Mouse (Mus musculus): ENCODE measurements around the gene Myh14. TPM values are rescaled to one million over a fixed set of nuclear protein-coding genes. Genes with fewer than 3 reads are reported as not detected.

Gene Myh14
- total RNA-seq, 1 experiment: 7.0 TPM

GRCm38 (mm10) chr7:44701921-44702320 is 31.3 kb upstream of the Myh14 start:
- no peaks in the 10 kb centered on the region for H3K9me3 ChIP-seq (ENCODE audit: control insufficient read depth, insufficient read depth, low read depth, low read length)
- no peak for TF ChIP-seq ZNF384 (IDR thresholded peaks at IDR 0.05; ENCODE audit: low read depth, low read length)
- TF ChIP-seq HCFC1 (IDR thresholded peaks at IDR 0.05; ENCODE audit: borderline replicate concordance, insufficient read depth, low read length): no peak
- TF ChIP-seq MAFK (IDR thresholded peaks at IDR 0.05; ENCODE audit: insufficient read depth, low read depth, low read length): no peak
- no peak for TF ChIP-seq CHD2 (IDR thresholded peaks at IDR 0.05; ENCODE audit: low read depth, low read length)
- TF ChIP-seq ZC3H11A (IDR thresholded peaks at IDR 0.05; ENCODE audit: borderline replicate concordance, low read depth, low read length): no peak
- no peak overlapping the region for H3K4me3 ChIP-seq (ENCODE audit: insufficient read depth in 1 of 2, low read depth in 1 of 2, low read length in 2 of 2, poor library complexity in 1 of 2, severe bottlenecking in 1 of 2)
- H3K36me3 ChIP-seq (ENCODE audit: control insufficient read depth, insufficient read depth, low read length, poor library complexity, severe bottlenecking): no peaks in the 10 kb centered on the region
- H3K27ac ChIP-seq (ENCODE audit: insufficient read depth, low read depth, low read length, poor library complexity, severe bottlenecking): peak overlapping the region; percentile 32; the same call in 1 of the 2 replicates
- H3K4me1 ChIP-seq (ENCODE audit: control insufficient read depth in 2 of 2, insufficient read depth in 2 of 2, low read length in 2 of 2, poor library complexity in 1 of 2): peaks cover 7 to 9% of the 10 kb centered on the region in 2 experiments; a peak in 3 of 4 replicates
- H3K9ac ChIP-seq (ENCODE audit: insufficient read depth, low read depth, low read length, poor library complexity, severe bottlenecking): no peak overlapping the region; the same call in 1 of the 2 replicates
- DNase-seq (ENCODE audit: low read depth, low spot score): no peak
- in situ Hi-C loops (cut with MboI; ENCODE audit: low sequenced_read_pairs in 2 of 2, unreplicated experiment in 2 of 2): no loop called here

GRCm38 (mm10) chr7:44697980-44698379 is 27.3 kb upstream of the Myh14 start:
- in situ Hi-C loops (cut with MboI; ENCODE audit: low sequenced_read_pairs in 2 of 2, unreplicated experiment in 2 of 2): no loop called here
- no peaks in the 10 kb centered on the region for H3K9me3 ChIP-seq (ENCODE audit: control insufficient read depth, insufficient read depth, low read depth, low read length)
- TF ChIP-seq CHD2 (IDR thresholded peaks at IDR 0.05; ENCODE audit: low read depth, low read length): no peak
- no peak for TF ChIP-seq ZC3H11A (IDR thresholded peaks at IDR 0.05; ENCODE audit: borderline replicate concordance, low read depth, low read length)
- TF ChIP-seq MAFK (IDR thresholded peaks at IDR 0.05; ENCODE audit: insufficient read depth, low read depth, low read length): 0 out of 2 replicates have a peak, but pooled peaks have one; percentile 33
- TF ChIP-seq ZNF384 (IDR thresholded peaks at IDR 0.05; ENCODE audit: low read depth, low read length): no peak
- TF ChIP-seq HCFC1 (IDR thresholded peaks at IDR 0.05; ENCODE audit: borderline replicate concordance, insufficient read depth, low read length): no peak
- peaks cover 7 to 20% of the 10 kb centered on the region in 2 experiments; a peak in 1 of 4 replicates for H3K4me1 ChIP-seq (ENCODE audit: control insufficient read depth in 2 of 2, insufficient read depth in 2 of 2, low read length in 2 of 2, poor library complexity in 1 of 2)
- no peaks in the 10 kb centered on the region for H3K36me3 ChIP-seq (ENCODE audit: control insufficient read depth, insufficient read depth, low read length, poor library complexity, severe bottlenecking)
- DNase-seq (ENCODE audit: low read depth, low spot score): no peak
- H3K9ac ChIP-seq (ENCODE audit: insufficient read depth, low read depth, low read length, poor library complexity, severe bottlenecking): no peak overlapping the region
- H3K4me3 ChIP-seq (ENCODE audit: insufficient read depth in 1 of 2, low read depth in 1 of 2, low read length in 2 of 2, poor library complexity in 1 of 2, severe bottlenecking in 1 of 2): no peak overlapping the region
- H3K27ac ChIP-seq (ENCODE audit: insufficient read depth, low read depth, low read length, poor library complexity, severe bottlenecking): no peak overlapping the region

GRCm38 (mm10) chr7:44697191-44697710 is 26.6 kb upstream of the Myh14 start:
- TF ChIP-seq ZNF384 (IDR thresholded peaks at IDR 0.05; ENCODE audit: low read depth, low read length) (no peak), CHD2 (IDR thresholded peaks at IDR 0.05; ENCODE audit: low read depth, low read length) (no peak), ZC3H11A (IDR thresholded peaks at IDR 0.05; ENCODE audit: borderline replicate concordance, low read depth, low read length) (no peak), MAFK (IDR thresholded peaks at IDR 0.05; ENCODE audit: insufficient read depth, low read depth, low read length) (no peak)
- Histone ChIP-seq H3K9ac (ENCODE audit: insufficient read depth, low read depth, low read length, poor library complexity, severe bottlenecking) (peak overlapping the region; percentile 67), H3K27ac (ENCODE audit: insufficient read depth, low read depth, low read length, poor library complexity, severe bottlenecking) (no peak overlapping the region; the same call in 1 of the 2 replicates), H3K4me1 (ENCODE audit: control insufficient read depth in 2 of 2, insufficient read depth in 2 of 2, low read length in 2 of 2, poor library complexity in 1 of 2) (peaks cover 7 to 20% of the 10 kb centered on the region in 2 experiments; a peak in 1 of 4 replicates), H3K9me3 (ENCODE audit: control insufficient read depth, insufficient read depth, low read depth, low read length) (no peaks in the 10 kb centered on the region), H3K36me3 (ENCODE audit: control insufficient read depth, insufficient read depth, low read length, poor library complexity, severe bottlenecking) (no peaks in the 10 kb centered on the region), H3K4me3 (ENCODE audit: insufficient read depth in 1 of 2, low read depth in 1 of 2, low read length in 2 of 2, poor library complexity in 1 of 2, severe bottlenecking in 1 of 2) (peak overlapping the region; percentile 51 to 57; a peak in 1 of 4 replicates)
- in situ Hi-C loops (cut with MboI; ENCODE audit: low sequenced_read_pairs in 2 of 2, unreplicated experiment in 2 of 2): no loop called here
- DNase-seq (ENCODE audit: low read depth, low spot score): no peak

DNA sequence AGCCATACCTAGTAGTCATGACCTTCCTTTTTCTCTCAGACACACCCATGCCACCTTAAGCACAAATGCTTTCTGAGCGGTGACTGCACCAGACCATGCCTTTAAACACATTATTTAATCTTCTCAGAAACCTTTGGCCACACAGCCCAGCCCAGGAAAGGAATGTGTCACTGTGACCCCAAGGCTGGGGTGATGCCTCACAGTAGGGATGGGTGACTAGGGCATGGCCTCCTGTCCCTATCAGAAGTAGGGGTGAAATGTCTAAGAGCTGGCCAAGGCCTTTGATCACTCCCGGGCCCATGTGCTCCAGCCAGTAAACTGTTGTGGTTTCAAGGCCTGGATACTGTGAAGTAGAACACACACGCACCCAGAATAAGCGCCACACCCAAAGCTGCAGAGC is 24.6 kb upstream of the Myh14 start:
- Histone ChIP-seq H3K36me3 (ENCODE audit: control insufficient read depth, insufficient read depth, low read length, poor library complexity, severe bottlenecking) (no peaks in the 10 kb centered on the region), H3K9me3 (ENCODE audit: control insufficient read depth, insufficient read depth, low read depth, low read length) (no peaks in the 10 kb centered on the region), H3K4me1 (ENCODE audit: control insufficient read depth in 2 of 2, insufficient read depth in 2 of 2, low read length in 2 of 2, poor library complexity in 1 of 2) (peaks cover 4 to 24% of the 10 kb centered on the region in 2 experiments; a peak in 1 of 4 replicates), H3K4me3 (ENCODE audit: insufficient read depth in 1 of 2, low read depth in 1 of 2, low read length in 2 of 2, poor library complexity in 1 of 2, severe bottlenecking in 1 of 2) (no peak overlapping the region), H3K27ac (ENCODE audit: insufficient read depth, low read depth, low read length, poor library complexity, severe bottlenecking) (no peak overlapping the region), H3K9ac (ENCODE audit: insufficient read depth, low read depth, low read length, poor library complexity, severe bottlenecking) (no peak overlapping the region)
- in situ Hi-C loops (cut with MboI; ENCODE audit: low sequenced_read_pairs in 2 of 2, unreplicated experiment in 2 of 2): no loop called here
- no peak for DNase-seq (ENCODE audit: low read depth, low spot score)
- TF ChIP-seq HCFC1 (IDR thresholded peaks at IDR 0.05; ENCODE audit: borderline replicate concordance, insufficient read depth, low read length): no peak
- TF ChIP-seq CHD2 (IDR thresholded peaks at IDR 0.05; ENCODE audit: low read depth, low read length): no peak
- no peak for TF ChIP-seq ZNF384 (IDR thresholded peaks at IDR 0.05; ENCODE audit: low read depth, low read length)
- no peak for TF ChIP-seq ZC3H11A (IDR thresholded peaks at IDR 0.05; ENCODE audit: borderline replicate concordance, low read depth, low read length)
- TF ChIP-seq MAFK (IDR thresholded peaks at IDR 0.05; ENCODE audit: insufficient read depth, low read depth, low read length): no peak
